Mouse (Mus musculus) adrenal gland, adult 18-20 months (tissue): ENCODE data around the gene Cep19. TPM values are rescaled to one million over a fixed set of nuclear protein-coding genes. Genes with fewer than 3 reads are reported as not detected.

ENCODE experiments used
- DNase-seq, 2 experiments: peaks; one replicate each; pipeline ENCODE4 v3.0.0; 2021 to 2022; ENCODE audit warnings: low spot score in 2 of 2
- total RNA-seq, 2 experiments: library from RNA; stranded (reverse); gene quantifications; 1 replicate in 1 of 2; 2 replicates in 1 of 2; pipeline ENCODE4 v1.2.3; 2021

Cep19 gene
- total RNA-seq, 2 experiments from 2014 or later, result 8.4 to 9.2 TPM

DNA sequence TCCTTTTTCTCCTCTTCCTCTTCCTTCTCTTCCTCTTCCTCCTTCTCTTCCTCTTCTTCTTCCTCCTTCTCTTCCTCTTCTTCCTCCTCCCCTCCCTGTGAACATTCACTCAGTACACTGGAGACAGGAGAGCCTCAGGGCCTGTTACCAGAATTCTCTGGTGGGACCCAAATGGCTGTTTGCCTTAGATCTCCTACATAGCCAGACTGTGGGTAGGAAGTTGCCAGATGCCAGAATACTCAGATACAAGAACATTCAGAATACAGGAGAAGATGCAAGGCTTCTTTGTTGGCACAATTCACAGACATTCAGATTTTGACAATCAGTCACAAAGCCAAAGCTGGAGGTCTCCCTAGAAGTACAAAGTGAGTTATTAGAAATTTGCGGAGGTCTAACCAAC, 39.4 kb downstream of the Cep19 start:
- no peak for DNase-seq

DNA sequence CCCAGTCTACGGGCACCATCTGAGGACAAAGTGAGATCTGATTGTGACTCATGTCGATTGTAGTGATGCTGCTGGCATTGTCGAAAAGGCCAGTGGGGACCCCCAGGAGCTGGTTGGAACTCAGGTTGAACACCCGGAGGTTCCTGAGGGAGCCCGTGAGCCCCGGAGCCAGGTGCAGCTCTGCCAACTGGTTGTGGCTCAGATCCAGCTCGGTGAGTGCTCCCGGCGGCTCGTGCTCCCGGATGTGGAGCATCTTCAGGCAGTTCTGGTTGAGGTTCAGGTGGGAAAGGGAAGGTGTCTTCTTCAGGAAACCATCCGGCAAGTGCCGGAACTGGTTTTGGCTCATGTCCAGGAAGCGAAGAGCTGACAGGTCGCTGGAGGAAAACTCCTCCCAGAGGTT, 44.2 kb downstream of the Cep19 start:
- no peak for DNase-seq

DNA sequence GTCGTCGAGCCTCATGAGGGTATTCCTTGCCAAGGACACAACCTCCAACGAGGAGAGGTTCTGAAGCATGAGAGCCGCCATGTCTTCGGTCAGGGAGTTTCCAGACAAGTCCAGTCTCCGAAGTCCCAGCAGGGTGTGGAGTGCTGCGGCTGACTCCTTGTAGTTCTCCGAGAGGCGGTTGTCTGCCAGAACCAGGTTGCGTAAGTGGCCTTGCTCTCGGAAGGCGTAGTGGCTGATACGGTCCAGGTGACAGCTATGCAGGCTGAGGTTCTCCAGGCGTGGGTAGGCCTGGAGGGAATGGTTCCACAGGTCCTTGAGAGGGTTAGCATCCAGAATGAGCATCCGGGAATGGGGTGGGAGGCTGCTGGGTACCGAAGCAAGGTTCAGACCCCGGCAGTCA, 45.0 kb downstream of the Cep19 start:
- DNase-seq, result no peak

DNA sequence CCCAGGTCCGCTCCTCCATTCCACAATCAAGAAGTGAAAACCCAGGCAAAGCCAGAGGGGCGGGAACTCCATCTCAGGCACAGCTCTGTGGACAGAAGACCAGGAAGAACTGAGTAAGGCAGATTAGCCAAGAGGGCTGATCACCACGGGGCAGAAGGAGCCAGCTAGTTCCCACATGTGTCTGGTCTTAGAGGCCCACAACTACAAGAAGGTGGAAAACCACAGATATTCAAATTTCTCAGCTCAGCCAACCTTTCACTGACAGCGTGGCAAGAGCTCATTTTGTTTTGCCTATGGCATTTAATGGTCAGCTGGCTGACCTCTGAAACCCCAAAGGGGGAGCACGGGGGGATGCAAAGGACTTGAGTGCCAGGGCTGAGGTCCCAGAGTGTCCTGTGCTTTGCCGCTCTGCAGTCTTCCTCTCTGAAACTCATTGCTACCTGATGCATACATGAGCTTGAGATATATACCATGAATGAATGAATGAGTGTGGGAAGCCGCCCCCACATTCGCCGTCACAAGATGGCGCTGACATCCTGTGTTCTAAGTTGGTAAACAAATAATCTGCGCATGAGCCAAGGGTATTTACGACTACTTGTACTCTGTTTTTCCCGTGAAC, 48.1 kb downstream of the Cep19 start:
- DNase-seq, result no peak

DNA sequence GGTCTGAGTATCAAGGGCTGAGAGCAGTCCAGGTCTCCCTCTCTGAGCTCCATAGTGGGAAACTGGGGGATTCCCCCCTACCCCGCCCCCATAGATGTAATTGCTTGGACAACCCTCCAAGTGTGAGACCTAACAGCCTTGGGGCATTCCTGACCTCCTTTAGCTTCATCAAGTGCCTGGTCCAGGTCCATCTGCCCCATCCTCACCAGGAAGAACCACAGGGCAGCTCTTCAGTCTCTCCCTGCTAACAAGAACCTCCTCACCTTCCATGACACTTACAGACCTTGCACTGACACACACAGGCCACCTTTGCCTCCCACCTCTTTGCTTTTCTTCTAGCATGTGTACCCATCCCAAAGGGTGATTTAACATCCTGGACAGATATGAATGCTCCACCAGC, 54.4 kb downstream of the Cep19 start:
- no peak for DNase-seq

DNA sequence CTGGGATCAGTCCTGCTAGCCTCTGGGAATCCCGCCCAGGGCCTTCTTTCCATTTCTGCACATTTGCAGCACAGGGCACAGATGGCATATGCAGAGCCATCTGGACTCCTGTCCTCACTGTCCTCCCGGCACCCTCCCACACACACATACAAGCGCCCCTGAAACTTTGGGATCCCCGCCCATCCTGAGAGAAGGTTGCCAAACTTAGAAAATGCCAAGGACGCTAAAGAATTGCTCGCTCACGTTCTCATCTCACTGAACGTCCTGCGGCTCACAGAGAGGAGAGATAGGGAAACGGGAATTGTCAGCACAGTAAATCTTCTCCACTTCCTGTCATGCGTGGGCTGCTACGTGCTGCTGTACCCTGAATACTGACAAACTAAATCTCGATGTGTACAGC, 54.8 kb downstream of the Cep19 start:
- peak; percentile 42 to 63 for DNase-seq

DNA sequence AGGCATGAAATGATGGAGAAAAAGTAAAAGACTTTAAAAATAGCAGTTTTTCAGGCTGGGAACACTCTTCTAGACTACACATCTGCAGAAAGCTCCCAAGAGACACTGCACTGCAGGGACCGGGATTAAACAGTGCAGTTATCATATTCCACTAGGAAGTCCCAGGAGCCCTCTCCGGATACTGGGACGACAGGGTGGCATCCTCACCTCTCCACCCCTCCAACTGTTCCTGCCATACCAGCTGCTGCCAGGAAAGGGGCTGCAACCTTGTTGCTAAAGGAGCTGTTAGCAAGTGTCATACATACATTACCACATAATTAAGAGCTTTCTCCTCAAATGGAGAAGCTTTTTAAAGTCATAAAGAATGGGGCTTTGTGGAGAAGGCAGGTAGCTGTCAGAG, 57.1 kb downstream of the Cep19 start:
- DNase-seq, result no peak

DNA sequence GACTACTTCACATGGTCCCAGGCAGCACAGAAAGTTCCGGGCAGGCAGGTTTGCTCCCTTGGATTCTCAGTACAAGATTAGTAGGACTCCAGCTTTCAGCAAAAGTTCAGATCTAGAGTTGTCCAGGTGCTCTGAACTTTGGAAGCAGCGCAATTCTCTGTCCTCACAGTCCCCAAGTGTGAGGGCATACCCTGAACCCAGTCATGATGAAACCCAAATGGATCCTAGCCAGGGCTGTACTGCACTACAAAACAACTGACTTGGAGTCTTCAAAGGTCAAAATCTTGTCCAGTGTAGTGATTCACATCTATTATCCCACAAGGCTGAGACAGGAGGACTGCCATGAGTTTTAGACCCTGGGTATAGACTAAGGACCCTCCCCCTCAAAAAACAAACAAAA, 57.8 kb downstream of the Cep19 start:
- no peak for DNase-seq

Other genes with a start within 250 kb of the Cep19 start
- not detected for gene Meltf, start 221.0 kb upstream of the Cep19 start, total RNA-seq
- gene Pigz, start 165.9 kb upstream of the Cep19 start, total RNA-seq, result under 1 TPM; 0.36 to 0.77 TPM
- gene 0610012G03Rik, start 151.3 kb upstream of the Cep19 start, total RNA-seq, result 10 to 100 TPM; 41.8 to 55.2 TPM
- gene Ncbp2, start 151.3 kb upstream of the Cep19 start, total RNA-seq, result 10 to 100 TPM; 55.4 to 56.1 TPM
- 10 to 100 TPM; 22.9 to 25.7 TPM for gene Senp5, start 96.5 kb upstream of the Cep19 start, total RNA-seq
- 10 to 100 TPM; 59.2 to 65.6 TPM for gene Pak2, start 20.5 kb upstream of the Cep19 start, total RNA-seq
- 10 to 100 TPM; 29.2 to 30.3 TPM for gene Pigx, start 60 bp upstream of the Cep19 start, total RNA-seq
- gene Nrros, start 65.8 kb downstream of the Cep19 start, total RNA-seq, result 1 to 10 TPM; 4.6 to 7.4 TPM
- not detected for gene Bex6, start 80.0 kb downstream of the Cep19 start, total RNA-seq
- 10 to 100 TPM; 13.6 to 16.2 TPM for gene Fbxo45, start 147.4 kb downstream of the Cep19 start, total RNA-seq
- gene Wdr53, start 147.4 kb downstream of the Cep19 start, total RNA-seq, result 10 to 100 TPM; 12.5 to 14.1 TPM
- gene Smco1, start 171.7 kb downstream of the Cep19 start, total RNA-seq, result under 1 TPM in 1 of 2 experiments, not detected in 1; 0.22 TPM
- gene Rnf168, start 177.7 kb downstream of the Cep19 start, total RNA-seq, result 10 to 100 TPM; 18.9 to 26.9 TPM
- gene Ubxn7, start 232.5 kb downstream of the Cep19 start, total RNA-seq, result 10 to 100 TPM; 38.0 to 54.8 TPM